Mouse (Mus musculus): Measurements from ENCODE around the gene Stam2.

Gene Stam2

DNA sequence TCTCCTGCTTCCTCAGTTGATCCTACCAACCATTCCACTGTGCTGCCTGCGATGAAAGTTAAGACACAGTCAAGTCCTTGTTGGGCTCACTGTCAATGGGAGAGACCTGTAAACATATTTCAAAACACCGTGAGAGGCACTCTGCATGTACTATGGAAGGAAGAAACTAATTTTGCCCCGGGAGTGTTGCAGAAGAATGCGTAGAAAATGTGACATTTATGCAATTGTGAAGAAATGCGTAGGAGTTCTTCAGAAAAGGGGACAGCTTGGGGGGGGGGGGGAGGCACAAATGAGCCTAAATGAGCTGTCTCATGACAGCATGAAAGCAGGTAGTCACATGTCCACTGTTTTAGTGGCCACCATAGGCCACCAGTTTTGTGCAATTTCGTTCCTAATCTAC, 90.5 kb downstream of the Stam2 start:
- DNase-seq (ENCODE audit: low read depth, low spot score), result no peak

DNA sequence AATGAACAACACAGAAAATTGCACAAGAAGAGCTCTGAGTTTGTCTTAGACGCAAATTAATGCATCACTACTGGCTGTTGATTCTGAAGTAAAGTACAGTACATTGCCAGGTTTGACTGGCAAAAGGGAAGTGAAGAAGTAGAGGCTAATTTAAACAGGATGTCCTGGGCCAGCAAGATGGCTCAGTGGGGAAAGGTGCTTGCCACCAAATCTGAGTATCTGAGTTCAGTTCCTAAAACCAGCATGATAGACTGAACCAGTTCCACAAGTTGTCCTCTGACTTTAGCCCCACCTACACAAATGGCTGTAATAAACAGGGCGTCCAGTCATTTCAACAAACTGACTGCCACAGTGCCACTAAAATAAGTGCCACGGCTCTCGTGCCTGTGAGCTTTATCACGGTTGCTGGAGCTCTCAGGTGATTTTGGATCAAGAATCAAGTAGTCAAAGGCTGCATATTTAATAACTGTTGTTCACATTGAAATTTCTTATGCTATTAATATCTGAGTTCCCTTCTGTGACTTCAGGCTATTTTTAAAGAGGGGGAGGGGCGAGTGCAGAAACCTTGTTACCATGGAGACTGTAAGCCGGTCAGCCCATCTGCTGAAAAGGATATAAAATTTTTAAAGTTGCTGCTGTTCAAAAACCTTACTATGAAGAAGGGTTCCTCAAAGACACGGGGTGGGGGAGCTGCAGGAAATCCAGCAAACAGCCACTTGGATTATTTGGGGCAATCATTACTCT, 94.7 kb downstream of the Stam2 start:
- no peak for DNase-seq (ENCODE audit: low read depth, low spot score)

DNA sequence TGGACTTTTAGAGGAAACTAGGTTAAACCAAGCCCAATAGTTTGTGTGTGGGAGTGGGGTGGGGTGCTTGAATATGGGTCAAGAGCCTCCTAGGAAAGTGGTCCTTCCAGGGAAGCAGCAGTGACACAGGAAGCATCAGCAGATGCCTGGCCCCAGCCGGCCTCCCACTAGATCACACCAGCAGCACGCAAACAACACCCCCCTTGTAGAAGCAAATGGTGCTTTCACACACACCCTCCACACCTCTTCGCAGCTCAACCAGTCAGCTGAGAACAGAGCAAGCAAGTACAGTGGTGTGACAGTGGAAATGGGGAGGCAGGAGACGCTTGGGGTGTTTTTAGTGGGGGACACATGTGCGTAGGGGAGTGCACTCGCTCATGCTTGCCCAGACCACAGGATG, 98.4 kb downstream of the Stam2 start:
- DNase-seq (ENCODE audit: low read depth, low spot score), result no peak
